Mouse (Mus musculus) bone marrow macrophage, adult 2 months (primary cell): ENCODE results near the gene Gm45618. TPM values are rescaled to one million over a fixed set of nuclear protein-coding genes. Genes with fewer than 3 reads are reported as not detected.

Source experiments
- H3K27ac ChIP-seq: 2 replicates; pipeline ENCODE4 v1.5.1; 2012; ENCODE audit warnings: low read depth, low read length; ENCODE audit not compliant: insufficient read depth
- H3K4me1 ChIP-seq: 2 replicates; pipeline ENCODE4 v1.6.1; 2012; ENCODE audit warnings: low read length; ENCODE audit not compliant: control insufficient read depth, insufficient read depth
- H3K4me3 ChIP-seq: 2 replicates; pipeline ENCODE4 v1.5.1; 2012; ENCODE audit warnings: mild to moderate bottlenecking, low read length, moderate library complexity; ENCODE audit not compliant: insufficient read depth
- CTCF ChIP-seq: IDR thresholded peaks from 2 replicates; pipeline ENCODE4 v1.5.1; 2012; ENCODE audit warnings: low read depth, mild to moderate bottlenecking, low read length, moderate library complexity
- POLR2A ChIP-seq: IDR thresholded peaks from 2 replicates; pipeline ENCODE4 v1.6.1; 2012; ENCODE audit warnings: mild to moderate bottlenecking, low read depth, low read length, borderline replicate concordance
- polyA plus RNA-seq: library from polyadenylated mRNA; stranded (reverse); fragments of >200 nt; gene quantifications from 2 replicates; pipeline ENCODE4 v1.2.4, GENCODE M21; 2012; ENCODE audit not compliant: missing spikeins, insufficient read depth, insufficient read length

Gene Gm45618
- polyA plus RNA-seq, 1 experiment, result not detected

DNA sequence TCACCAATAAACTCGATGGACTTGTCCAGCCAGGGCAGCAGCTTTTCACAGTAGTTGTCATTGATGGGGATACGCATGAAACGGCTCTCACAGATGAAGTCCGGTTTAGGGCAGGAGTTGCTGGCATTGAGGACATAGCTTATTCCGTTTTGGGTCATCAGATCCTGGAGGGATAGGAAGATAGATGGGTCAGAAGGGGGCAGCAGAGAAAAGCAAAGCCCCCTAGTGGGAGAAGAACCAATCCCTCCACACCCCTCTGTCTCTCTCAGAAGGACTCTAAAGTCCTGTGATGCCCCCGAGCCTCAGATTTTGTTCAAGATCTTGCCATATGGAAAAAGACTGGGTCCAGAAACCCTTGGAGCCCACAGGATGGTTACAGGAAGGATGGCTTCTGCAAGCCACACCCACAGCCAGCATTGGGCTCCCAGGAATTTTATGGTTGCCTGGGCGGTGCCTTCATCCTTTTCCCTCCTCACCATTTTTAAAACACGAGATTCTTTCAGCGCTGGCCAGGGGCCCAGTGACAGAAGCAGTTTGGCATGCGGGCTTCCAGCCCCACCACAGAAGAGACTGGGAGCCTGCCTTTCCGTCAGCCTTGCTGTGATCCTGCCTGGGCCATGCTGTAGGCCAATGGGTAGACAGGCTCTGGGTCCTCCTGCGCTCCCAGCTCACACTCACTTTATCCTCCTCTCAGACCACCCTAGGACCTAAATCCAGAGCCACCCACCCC is 36.8 kb downstream of the Gm45618 start:
- Histone ChIP-seq H3K4me3 (no peak overlapping the region), H3K27ac (no peak overlapping the region), H3K4me1 (peaks cover 5% of the 10 kb centered on the region)
- TF ChIP-seq CTCF, result no peak
- TF ChIP-seq POLR2A, result no peak

DNA sequence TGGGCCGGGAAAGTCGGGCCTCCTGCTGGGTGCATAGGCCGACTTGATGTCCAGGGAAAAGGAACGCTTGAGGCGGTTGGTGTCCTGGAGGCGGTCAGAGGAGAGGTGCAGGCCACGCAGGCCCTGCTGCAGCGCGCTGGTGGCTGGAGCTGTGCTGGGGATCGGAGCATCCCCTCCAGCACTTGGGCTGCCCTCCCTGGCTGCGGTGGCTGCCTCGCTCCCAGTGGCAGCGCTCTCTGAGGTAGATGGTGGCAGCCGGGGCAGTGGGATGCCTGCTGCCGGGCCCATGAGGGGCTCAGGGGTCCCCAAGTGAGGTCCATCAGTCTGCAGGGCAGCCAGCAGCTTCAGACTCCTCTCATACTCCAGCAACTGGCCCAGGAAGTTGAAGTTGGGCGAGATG is 37.9 kb downstream of the Gm45618 start:
- Histone ChIP-seq H3K4me1 (peaks cover 5% of the 10 kb centered on the region), H3K27ac (no peak overlapping the region), H3K4me3 (no peak overlapping the region)
- TF ChIP-seq POLR2A (no peak), CTCF (no peak)

- H3K4me1 ChIP-seq, result peaks cover 5% of the 10 kb centered on the region
- no peak overlapping the region for H3K27ac ChIP-seq
- no peak overlapping the region for H3K4me3 ChIP-seq
- no peak for TF ChIP-seq CTCF
- TF ChIP-seq POLR2A, result no peak
Observed at GRCm38 (mm10) chr7:142082179-142082578, 38.4 kb downstream of the Gm45618 start.

DNA sequence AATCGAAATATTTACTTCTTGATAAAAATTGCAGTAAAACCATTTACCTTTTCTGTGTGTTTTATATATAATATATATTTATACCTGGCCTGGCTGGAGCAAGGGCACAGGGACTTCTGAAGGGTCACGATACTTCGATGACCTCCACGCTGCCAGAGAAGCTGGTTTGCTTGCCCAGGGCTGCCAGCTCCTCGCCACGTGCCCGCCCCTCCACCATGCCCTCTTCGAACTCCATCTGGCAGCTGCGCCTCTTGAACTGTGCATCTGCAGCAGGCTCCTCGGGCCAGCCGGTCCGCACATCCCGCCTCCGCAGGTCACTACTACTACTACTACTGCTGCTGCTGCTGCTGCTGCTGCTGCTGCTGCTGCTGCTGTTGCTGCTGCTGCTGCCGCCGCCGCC is 38.8 kb downstream of the Gm45618 start:
- H3K4me3 ChIP-seq, result no peak overlapping the region
- TF ChIP-seq POLR2A (no peak), CTCF (no peak)
- H3K27ac ChIP-seq, result no peak overlapping the region
- peaks cover 5% of the 10 kb centered on the region for H3K4me1 ChIP-seq

- H3K27ac ChIP-seq, result no peak overlapping the region
- no peak overlapping the region for H3K4me3 ChIP-seq
- TF ChIP-seq POLR2A (no peak), CTCF (no peak)
- peaks cover 5% of the 10 kb centered on the region for H3K4me1 ChIP-seq
Observed at GRCm38 (mm10) chr7:142080876-142081275, 39.7 kb downstream of the Gm45618 start.

- Histone ChIP-seq H3K4me1 (peaks cover 2% of the 10 kb centered on the region), H3K4me3 (no peak overlapping the region), H3K27ac (no peak overlapping the region)
- TF ChIP-seq CTCF, result no peak
- TF ChIP-seq POLR2A, result no peak
Observed at GRCm38 (mm10) chr7:142079365-142079764, 41.2 kb downstream of the Gm45618 start.

DNA sequence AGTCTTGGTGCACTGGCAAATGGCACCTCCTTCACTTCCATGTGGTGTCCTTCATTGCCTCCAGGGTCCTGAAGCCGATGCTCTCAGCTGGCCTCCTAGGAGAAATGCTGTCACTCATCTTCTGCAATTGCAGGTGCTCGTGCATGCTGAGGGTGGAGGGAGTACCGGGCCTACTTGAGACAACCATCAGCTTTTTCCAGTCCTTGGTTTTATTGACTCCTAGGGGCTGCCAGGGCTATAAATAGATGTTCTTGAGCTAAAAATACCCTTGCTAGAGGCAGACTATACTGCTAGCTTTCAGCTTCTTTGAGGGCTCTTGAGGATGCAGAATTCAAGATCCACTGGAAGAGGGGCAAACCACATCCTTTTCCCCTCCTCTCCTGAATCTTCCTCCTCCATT is 43.4 kb downstream of the Gm45618 start:
- TF ChIP-seq CTCF (no peak), POLR2A (no peak)
- peaks cover 8% of the 10 kb centered on the region for H3K4me1 ChIP-seq
- no peak overlapping the region for H3K27ac ChIP-seq
- no peak overlapping the region for H3K4me3 ChIP-seq

GRCm38 (mm10) chr7:142074146-142074886 is 46.2 kb downstream of the Gm45618 start:
- H3K27ac ChIP-seq, result no peak overlapping the region
- peaks cover 22% of the 10 kb centered on the region for H3K4me1 ChIP-seq
- TF ChIP-seq POLR2A (no peak), CTCF (no peak)
- H3K4me3 ChIP-seq, result no peak overlapping the region

DNA sequence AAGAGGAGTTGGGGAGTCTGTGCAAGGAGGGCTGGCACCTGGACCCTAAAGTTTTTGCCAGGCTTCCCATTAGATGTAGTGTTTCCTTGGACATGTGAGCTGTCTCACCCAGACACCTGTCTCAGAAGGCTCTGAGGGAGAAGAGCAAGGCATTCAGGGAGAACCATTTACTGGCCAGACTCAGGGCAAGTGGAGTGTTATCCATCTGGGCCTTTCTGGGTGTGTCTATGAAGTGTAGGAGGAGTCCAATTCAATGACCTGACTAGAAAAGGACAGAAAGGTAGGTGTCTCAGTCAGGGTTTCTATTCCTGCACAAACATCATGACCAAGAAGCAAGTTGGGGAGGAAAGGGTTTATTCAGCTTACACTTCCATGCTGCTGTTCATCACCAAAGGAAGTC is 48.8 kb downstream of the Gm45618 start:
- Histone ChIP-seq H3K4me1 (peaks cover 38% of the 10 kb centered on the region), H3K27ac (no peak overlapping the region), H3K4me3 (no peak overlapping the region)
- no peak for TF ChIP-seq CTCF
- no peak for TF ChIP-seq POLR2A

GRCm38 (mm10) chr7:142071212-142071578 is 49.3 kb downstream of the Gm45618 start:
- Histone ChIP-seq H3K4me1 (peaks cover 38% of the 10 kb centered on the region), H3K4me3 (no peak overlapping the region), H3K27ac (no peak overlapping the region)
- no peak for TF ChIP-seq CTCF
- no peak for TF ChIP-seq POLR2A
